ENCODE assay signal across 8 mouse cellular contexts in genomic region chr4:129188803-129189541, GRCm38 (mm10). TPM values are rescaled to one million over a fixed set of nuclear protein-coding genes. Genes with fewer than 3 reads are reported as not detected.
DNase-seq lines count a peak whose midpoint lies in the region; ATAC-seq and TF ChIP-seq lines count a peak whose summit lies in the region.

No protein-coding gene starts in this region.

- H3K9me3 ChIP-seq in CH12.LX (replicated peaks; ENCODE audit: low read length), result no peaks in the 10 kb centered on the region
- H3K9me3 ChIP-seq in embryonic facial prominence, embryonic 14.5 days (ENCODE audit: control insufficient read depth, low read length), result no peaks in the 10 kb centered on the region
- no peaks in the 10 kb centered on the region for H3K9me3 ChIP-seq in heart, postnatal 0 days (replicated peaks; ENCODE audit: control insufficient read depth, low read length)
- H3K9me3 ChIP-seq in lung, postnatal 0 days (ENCODE audit: low read length), result no peaks in the 10 kb centered on the region

- TF ChIP-seq EP300 in CH12.LX (IDR thresholded peaks at IDR 0.05; ENCODE audit: low read length), result no peak
- TF ChIP-seq EP300 in heart, postnatal 0 days (IDR thresholded peaks at IDR 0.05; ENCODE audit: low read depth), result no peak
- TF ChIP-seq EP300 in lung, postnatal 0 days (IDR thresholded peaks at IDR 0.05), result no peak

- H3K36me3 ChIP-seq in CH12.LX (replicated peaks in 1 of 2; ENCODE audit: control insufficient read depth in 1 of 2, insufficient read depth in 1 of 2, low read length in 1 of 2), result peaks cover 17 to 38% of the 10 kb centered on the region in 2 experiments
- H3K36me3 ChIP-seq in embryonic facial prominence, embryonic 14.5 days (ENCODE audit: control insufficient read depth, insufficient read depth, low read length), result peaks cover 3% of the 10 kb centered on the region; the same call in 1 of the 2 replicates
- no peaks in the 10 kb centered on the region; the same call in 1 of the 2 replicates for H3K36me3 ChIP-seq in heart, postnatal 0 days (replicated peaks; ENCODE audit: control insufficient read depth, insufficient read depth, low read length)
- H3K36me3 ChIP-seq in lung, postnatal 0 days (ENCODE audit: insufficient read depth, low read length), result no peaks in the 10 kb centered on the region

- TF ChIP-seq CTCF in CH12.LX (conservative IDR thresholded peaks at IDR 0.05 in 1 of 2, IDR thresholded peaks at IDR 0.05 in 1 of 2; ENCODE audit: low read depth in 2 of 2, low read length in 2 of 2), result no peak
- TF ChIP-seq CTCF in heart, postnatal 0 days (IDR thresholded peaks at IDR 0.05; ENCODE audit: low read depth), result no peak
- peak; percentile 12; the same call in 1 of the 2 replicates for TF ChIP-seq CTCF in lung, postnatal 0 days (IDR thresholded peaks at IDR 0.05)

- in situ Hi-C loops in CH12.LX (cut with MboI; ENCODE audit: low pct_ligation_motif_present, low pct_unique_long_range_greater_than_20kb, low sequenced_read_pairs), result loop anchor here (10.0 kb wide), 1 partner anchor 54 kb away; the partner anchor contains the start of gene Fndc5

- peaks cover 18 to 54% of the 10 kb centered on the region in 2 experiments for H3K4me1 ChIP-seq in CH12.LX (ENCODE audit: control insufficient read depth in 1 of 2, insufficient read depth in 2 of 2)
- peaks cover 11% of the 10 kb centered on the region for H3K4me1 ChIP-seq in embryonic facial prominence, embryonic 14.5 days (ENCODE audit: control insufficient read depth, insufficient read depth, low read length)
- H3K4me1 ChIP-seq in heart, postnatal 0 days (ENCODE audit: control insufficient read depth, insufficient read depth), result peaks cover 17% of the 10 kb centered on the region
- peaks cover 10% of the 10 kb centered on the region for H3K4me1 ChIP-seq in lung, postnatal 0 days (ENCODE audit: insufficient read depth, low read depth, low read length)

- peak overlapping the region; percentile 66 to 89 (median 75) for H3K4me3 ChIP-seq in CH12.LX (replicated peaks in 1 of 3; ENCODE audit: low read depth in 2 of 3, low read length in 2 of 3, poor library complexity in 1 of 3)
- peak overlapping the region; percentile 84 for H3K4me3 ChIP-seq in embryonic facial prominence, embryonic 14.5 days (ENCODE audit: low read depth, low read length)
- H3K4me3 ChIP-seq in heart, postnatal 0 days (ENCODE audit: low read depth, low read length), result peak overlapping the region; percentile 98
- peak overlapping the region; percentile 82 for H3K4me3 ChIP-seq in lung, postnatal 0 days (ENCODE audit: low read depth, low read length)

- TF ChIP-seq POLR2A in CH12.LX (IDR thresholded peaks at IDR 0.05; ENCODE audit: low read depth, low read length), result no peak

- dilution Hi-C loops in CH12.LX (cut with MboI; ENCODE audit: extremely low pct_ligation_motif_present, extremely low pct_unique_long_range_greater_than_20kb, low sequenced_read_pairs), result no loop called here

- H3K4me2 ChIP-seq in CH12.LX (ENCODE audit: insufficient read depth, low read depth, poor library complexity, severe bottlenecking), result peak overlapping the region; percentile 98
- peak overlapping the region; percentile 68 for H3K4me2 ChIP-seq in embryonic facial prominence, embryonic 14.5 days (ENCODE audit: low read depth, low read length)
- peak overlapping the region; percentile 86 for H3K4me2 ChIP-seq in heart, postnatal 0 days (ENCODE audit: low read depth, low read length)
- peak overlapping the region; percentile 88 for H3K4me2 ChIP-seq in lung, postnatal 0 days (replicated peaks; ENCODE audit: low read depth, low read length)

- DNase-seq in CH12.LX (ENCODE audit: extremely low read depth), result peak; percentile 25
- peak; percentile 71 for DNase-seq in adrenal gland, postnatal 14 days
- DNase-seq in embryonic facial prominence, embryonic 14.5 days (ENCODE audit: low spot score), result peak; percentile 66
- DNase-seq in heart, postnatal 0 days (ENCODE audit: low spot score), result peak; percentile 14
- DNase-seq in layer of hippocampus, adult 8-10 months (ENCODE audit: low spot score in 2 of 2), result peak; percentile 28 to 42
- peak; percentile 54 for DNase-seq in lung, postnatal 0 days (ENCODE audit: low spot score)
- DNase-seq in retina, postnatal 1 day, result peak; percentile 82
- DNase-seq in urinary bladder, adult 18-20 months (ENCODE audit: low spot score in 2 of 2), result peak; percentile 21 to 56

- no peak for TF ChIP-seq RAD21 in CH12.LX (IDR thresholded peaks at IDR 0.05; ENCODE audit: low read depth, low read length)

- ATAC-seq in embryonic facial prominence, embryonic 14.5 days (ENCODE audit: low read depth), result peak; percentile 73
- ATAC-seq in heart, postnatal 0 days (ENCODE audit: insufficient read depth, low read depth), result peak; percentile 46
- ATAC-seq in lung, postnatal 0 days, result peak; percentile 63

- 0% methylated on average over 19 of the region's 74 CpGs for WGBS in embryonic facial prominence, embryonic 14.5 days
- WGBS in heart, postnatal 0 days, result 1% methylated on average over 45 of the region's 74 CpGs
- 2% methylated on average over 28 of the region's 74 CpGs for WGBS in lung, postnatal 0 days

- no peaks in the 10 kb centered on the region for H3K27me3 ChIP-seq in CH12.LX (replicated peaks)
- H3K27me3 ChIP-seq in embryonic facial prominence, embryonic 14.5 days (replicated peaks; ENCODE audit: control insufficient read depth, insufficient read depth, low read length), result no peaks in the 10 kb centered on the region
- no peaks in the 10 kb centered on the region for H3K27me3 ChIP-seq in heart, postnatal 0 days (ENCODE audit: control insufficient read depth, insufficient read depth, low read length)
- H3K27me3 ChIP-seq in lung, postnatal 0 days (replicated peaks; ENCODE audit: insufficient read depth, low read length), result no peaks in the 10 kb centered on the region

- H3K79me2 ChIP-seq in CH12.LX (replicated peaks; ENCODE audit: control insufficient read depth, extremely low read depth, insufficient read depth, poor library complexity, severe bottlenecking), result peaks cover 74% of the 10 kb centered on the region

- H3K9ac ChIP-seq in CH12.LX (ENCODE audit: insufficient read depth, low read depth), result peak overlapping the region; percentile 92
- H3K9ac ChIP-seq in embryonic facial prominence, embryonic 14.5 days (ENCODE audit: low read depth, low read length), result peak overlapping the region; percentile 84
- H3K9ac ChIP-seq in heart, postnatal 0 days (replicated peaks; ENCODE audit: low read depth, low read length), result peak overlapping the region; percentile 91
- H3K9ac ChIP-seq in lung, postnatal 0 days (replicated peaks; ENCODE audit: low read depth), result peak overlapping the region; percentile 73

- peak overlapping the region; percentile 39 for H3K27ac ChIP-seq in CH12.LX (ENCODE audit: insufficient read depth, low read depth)
- peak overlapping the region; percentile 91 for H3K27ac ChIP-seq in embryonic facial prominence, embryonic 14.5 days (replicated peaks; ENCODE audit: low read depth, low read length)
- peak overlapping the region; percentile 90 for H3K27ac ChIP-seq in heart, postnatal 0 days (ENCODE audit: low read depth)
- H3K27ac ChIP-seq in lung, postnatal 0 days (ENCODE audit: low read length), result peak overlapping the region; percentile 90

TF ChIP-seq in CH12.LX, 34 proteins besides CTCF, POLR2A, EP300 and RAD21:
- TF ChIP-seq HCFC1 (IDR thresholded peaks at IDR 0.05; ENCODE audit: low read depth, low read length) (no peak), TBP (conservative IDR thresholded peaks at IDR 0.05; ENCODE audit: low read depth, low read length) (0 out of 2 replicates have a peak, but pooled peaks have one; percentile 21)

RNA-seq across cellular contexts. Expression of gene S100pbp, which starts 0.6 kb away (rescaled TPM):
- total RNA-seq in CH12.LX (2012; rRNA removed) (22.5 and 23.1 TPM in 2 replicates), CH12.LX (2014; rRNA removed) (43.6 and 44.7 TPM in 2 replicates)
- 35.8 and 43.6 TPM in 2 replicates for polyA plus RNA-seq in CH12.LX (2012; ENCODE audit: insufficient read length, low read depth)
- 24.5 and 30.0 TPM in 2 replicates for total RNA-seq in adrenal gland, postnatal 14 days (2021)
- polyA plus RNA-seq in embryonic facial prominence, embryonic 14.5 days (2014; fragmentation: Nextera tagmentation; extraction: Ambion mirVana), result 12.6 and 15.5 TPM in 2 replicates
- total RNA-seq in heart, postnatal 0 days (2014; rRNA removed; ENCODE audit: low replicate concordance), result 16.0 and 24.5 TPM in 2 replicates
- 5.9 and 6.9 TPM in 2 replicates for polyA plus RNA-seq in heart, postnatal 0 days (2015; fragmentation: Nextera tagmentation; extraction: Ambion mirVana)
- 10 to 100 TPM; 33.2 to 41.3 (median 39.6) TPM for total RNA-seq in layer of hippocampus, adult 8-10 months (2022)
- 7.3 and 7.5 TPM in 2 replicates for polyA plus RNA-seq in lung, postnatal 0 days (2015; fragmentation: Nextera tagmentation; extraction: Ambion mirVana)

RNA-seq across cellular contexts. Expression of gene Yars, which starts 0.6 kb away (rescaled TPM):
- total RNA-seq in CH12.LX (2012; rRNA removed) (128 and 180 TPM in 2 replicates), CH12.LX (2014; rRNA removed) (96.1 and 96.3 TPM in 2 replicates)
- polyA plus RNA-seq in CH12.LX (2012; ENCODE audit: insufficient read length, low read depth), result 207 and 220 TPM in 2 replicates
- 72.1 and 85.5 TPM in 2 replicates for total RNA-seq in adrenal gland, postnatal 14 days (2021)
- polyA plus RNA-seq in embryonic facial prominence, embryonic 14.5 days (2014; fragmentation: Nextera tagmentation; extraction: Ambion mirVana), result 74.9 and 78.3 TPM in 2 replicates
- total RNA-seq in heart, postnatal 0 days (2014; rRNA removed; ENCODE audit: low replicate concordance), result 24.7 and 27.3 TPM in 2 replicates
- 30.8 and 31.5 TPM in 2 replicates for polyA plus RNA-seq in heart, postnatal 0 days (2015; fragmentation: Nextera tagmentation; extraction: Ambion mirVana)
- total RNA-seq in layer of hippocampus, adult 8-10 months (2022), result 10 to 100 TPM; 85.5 to 91.6 (median 87.1) TPM
- 26.4 and 27.1 TPM in 2 replicates for polyA plus RNA-seq in lung, postnatal 0 days (2015; fragmentation: Nextera tagmentation; extraction: Ambion mirVana)

RNA-seq across cellular contexts. Expression of gene Fndc5, which starts 52.2 kb away (rescaled TPM):
- total RNA-seq in CH12.LX (2012; rRNA removed) (0.17 and 0.21 TPM in 2 replicates), CH12.LX (2014; rRNA removed) (0.08 TPM in 1 of 2 replicates, not detected in the other)
- 0.26 and 0.33 TPM in 2 replicates for polyA plus RNA-seq in CH12.LX (2012; ENCODE audit: insufficient read length, low read depth)
- total RNA-seq in adrenal gland, postnatal 14 days (2021), result 13.1 and 18.0 TPM in 2 replicates
- polyA plus RNA-seq in embryonic facial prominence, embryonic 14.5 days (2014; fragmentation: Nextera tagmentation; extraction: Ambion mirVana), result 28.4 and 29.1 TPM in 2 replicates
- total RNA-seq in heart, postnatal 0 days (2014; rRNA removed; ENCODE audit: low replicate concordance), result 41.7 and 71.1 TPM in 2 replicates
- 50.7 and 51.3 TPM in 2 replicates for polyA plus RNA-seq in heart, postnatal 0 days (2015; fragmentation: Nextera tagmentation; extraction: Ambion mirVana)
- total RNA-seq in layer of hippocampus, adult 8-10 months (2022), result 10 to 100 TPM; 65.6 to 77.6 (median 69.9) TPM
- polyA plus RNA-seq in lung, postnatal 0 days (2015; fragmentation: Nextera tagmentation; extraction: Ambion mirVana), result 7.6 and 9.7 TPM in 2 replicates

Comparison
In these comparisons a context has a peak if more than half of its experiments do, and no peak if none do; other contexts are left out.
1. Peak in every context shown above with its lines: DNase-seq, ATAC-seq, H3K4me3 ChIP-seq and H3K27ac ChIP-seq.
2. DNase-seq: peak in every context shown above with its lines; median percentile 82 in retina, postnatal 1 day; 71 in adrenal gland, postnatal 14 days; 66 in embryonic facial prominence, embryonic 14.5 days; 54 in lung, postnatal 0 days; 38 in urinary bladder, adult 18-20 months; 35 in layer of hippocampus, adult 8-10 months; 25 in CH12.LX; 14 in heart, postnatal 0 days.
3. H3K27ac ChIP-seq: peak in every context shown above with its lines; median percentile 91 in embryonic facial prominence, embryonic 14.5 days; 90 in heart, postnatal 0 days; 90 in lung, postnatal 0 days; 39 in CH12.LX.
4. RNA of gene Fndc5, which starts 52.2 kb away (total RNA-seq): 65.6 to 77.6 TPM in layer of hippocampus, adult 8-10 months, 41.7 to 71.1 TPM in heart, postnatal 0 days and 13.1 to 18.0 TPM in adrenal gland, postnatal 14 days; 0.08 to 0.21 TPM in CH12.LX; every median in the first group is over 10 times any median in the second.